Comparison of ENCODE assay signal across 17 mouse cellular contexts in genomic region chr17:64742715-64743605, GRCm38 (mm10).
DNase-seq lines count a peak whose midpoint lies in the region; ATAC-seq and TF ChIP-seq lines count a peak whose summit lies in the region.
"Had no signal": no experiment of that assay in that cellular context is flagged by ENCODE, and none has a peak within 500 bp of the region (broad histone marks: within the 10 kb centered on the region; RNA-seq: fewer than 3 reads in every experiment).

No protein-coding gene starts in this region.

- no peak overlapping the region for H3K9ac ChIP-seq in heart, embryonic 11.5 days (ENCODE audit: low read depth, low read length)
- no peak overlapping the region for H3K9ac ChIP-seq in lung, embryonic 14.5 days
- H3K9ac ChIP-seq in lung, postnatal 0 days (replicated peaks; ENCODE audit: low read depth) = no peak overlapping the region
- no peak overlapping the region for H3K9ac ChIP-seq in kidney, embryonic 16.5 days (replicated peaks; ENCODE audit: low read length)
- H3K9ac ChIP-seq: forebrain, embryonic 13.5 days; hindbrain, embryonic 12.5 days had no signal

- ATAC-seq in heart, embryonic 11.5 days (replicated peaks; ENCODE audit: insufficient number of reproducible peaks, low FRiP score, low TSS enrichment) = no peak
- no peak for ATAC-seq in lung, embryonic 14.5 days (ENCODE audit: insufficient read depth)
- no peak for ATAC-seq in lung, postnatal 0 days
- ATAC-seq in kidney, embryonic 16.5 days (ENCODE audit: low FRiP score, low TSS enrichment) = peak; percentile 73
- ATAC-seq: forebrain, embryonic 13.5 days; inflammation-experienced regulatory T-cells, adult 6 months had no signal

- TF ChIP-seq POLR2A in small intestine, adult 2 months (IDR thresholded peaks at IDR 0.05; ENCODE audit: low read depth, low read length) = no peak

- TF ChIP-seq CTCF in lung, embryonic 14.5 days (IDR thresholded peaks at IDR 0.05; ENCODE audit: low read depth) = no peak
- TF ChIP-seq CTCF in lung, postnatal 0 days (IDR thresholded peaks at IDR 0.05) = no peak
- no peak for TF ChIP-seq CTCF in small intestine, adult 2 months (IDR thresholded peaks at IDR 0.05; ENCODE audit: extremely low read depth, insufficient read length, insufficient replicate concordance, low read depth, low read length)

- no peaks in the 10 kb centered on the region for H3K4me1 ChIP-seq in heart, embryonic 11.5 days (ENCODE audit: control insufficient read depth, insufficient read depth, low read length)
- no peaks in the 10 kb centered on the region for H3K4me1 ChIP-seq in lung, embryonic 14.5 days (ENCODE audit: insufficient read depth)
- no peaks in the 10 kb centered on the region for H3K4me1 ChIP-seq in lung, postnatal 0 days (ENCODE audit: insufficient read depth, low read depth, low read length)
- H3K4me1 ChIP-seq in kidney, embryonic 16.5 days (ENCODE audit: insufficient read depth, low read length) = 0 out of 2 replicates have a peak, but pooled peaks cover 8% of the 10 kb centered on the region
- H3K4me1 ChIP-seq in small intestine, adult 2 months (ENCODE audit: control insufficient read depth, insufficient read depth, insufficient read length, low read length) = peaks cover 25% of the 10 kb centered on the region; the same call in 1 of the 2 replicates
- H3K4me1 ChIP-seq: forebrain, embryonic 13.5 days; hindbrain, embryonic 12.5 days had no signal

- no peaks in the 10 kb centered on the region for H3K27me3 ChIP-seq in heart, embryonic 11.5 days (ENCODE audit: control insufficient read depth, insufficient read depth, low read length)
- H3K27me3 ChIP-seq in lung, embryonic 14.5 days (ENCODE audit: insufficient read depth, low read length) = no peaks in the 10 kb centered on the region
- no peaks in the 10 kb centered on the region for H3K27me3 ChIP-seq in lung, postnatal 0 days (replicated peaks; ENCODE audit: insufficient read depth, low read length)
- no peaks in the 10 kb centered on the region for H3K27me3 ChIP-seq in kidney, embryonic 16.5 days (ENCODE audit: insufficient read depth, low read length)
- H3K27me3 ChIP-seq in small intestine, adult 2 months (ENCODE audit: control insufficient read depth, insufficient read depth, low read length) = no peaks in the 10 kb centered on the region
- H3K27me3 ChIP-seq: forebrain, embryonic 13.5 days; hindbrain, embryonic 12.5 days; megakaryocyte, embryonic 14.5 days had no signal

- no peaks in the 10 kb centered on the region for H3K9me3 ChIP-seq in heart, embryonic 11.5 days (replicated peaks; ENCODE audit: control insufficient read depth, low read length)
- H3K9me3 ChIP-seq in lung, embryonic 14.5 days (ENCODE audit: low read depth, low read length) = no peaks in the 10 kb centered on the region
- H3K9me3 ChIP-seq in lung, postnatal 0 days (ENCODE audit: low read length) = no peaks in the 10 kb centered on the region
- 0 out of 2 replicates have a peak, but pooled peaks cover 7% of the 10 kb centered on the region for H3K9me3 ChIP-seq in kidney, embryonic 16.5 days (ENCODE audit: low read length)

- TF ChIP-seq EP300 in lung, postnatal 0 days (IDR thresholded peaks at IDR 0.05) = no peak

- H3K4me2 ChIP-seq in heart, embryonic 11.5 days = no peak overlapping the region
- H3K4me2 ChIP-seq in lung, embryonic 14.5 days = no peak overlapping the region
- H3K4me2 ChIP-seq in lung, postnatal 0 days (replicated peaks; ENCODE audit: low read depth, low read length) = no peak overlapping the region
- H3K4me2 ChIP-seq in kidney, embryonic 16.5 days (replicated peaks; ENCODE audit: low read depth, low read length) = no peak overlapping the region
- H3K4me2 ChIP-seq: forebrain, embryonic 13.5 days; hindbrain, embryonic 12.5 days had no signal

- peak; percentile 69 for DNase-seq in heart, adult 11 months
- peak; percentile 62 for DNase-seq in lung, embryonic 14.5 days
- no peak for DNase-seq in lung, postnatal 0 days (ENCODE audit: low spot score)
- DNase-seq in embryo, embryonic 9.5 days (ENCODE audit: extremely low spot score) = no peak
- DNase-seq in adrenal gland, postnatal 14 days = no peak
- DNase-seq: gastrocnemius, postnatal 36 days; left cerebral cortex, postnatal 4 days; retina, postnatal 1 day; right cerebral cortex, postnatal 4 days had no signal

- WGBS in heart, embryonic 11.5 days (ENCODE audit: insufficient replicate concordance) = 81% methylated on average over 6 of the region's 6 CpGs
- 78% methylated on average over 6 of the region's 6 CpGs for WGBS in lung, embryonic 14.5 days
- WGBS in lung, postnatal 0 days = 82% methylated on average over 6 of the region's 6 CpGs
- WGBS in kidney, embryonic 16.5 days = 35% methylated on average over 6 of the region's 6 CpGs
- WGBS in small intestine, adult 2 months = 27% methylated on average over 6 of the region's 6 CpGs

- H3K36me3 ChIP-seq in heart, embryonic 11.5 days (ENCODE audit: control insufficient read depth, insufficient read depth, low read length) = peaks cover 3% of the 10 kb centered on the region; the same call in 1 of the 2 replicates
- peaks cover 46% of the 10 kb centered on the region for H3K36me3 ChIP-seq in lung, embryonic 14.5 days (ENCODE audit: insufficient read depth)
- peaks cover 25% of the 10 kb centered on the region; the same call in 1 of the 2 replicates for H3K36me3 ChIP-seq in lung, postnatal 0 days (ENCODE audit: insufficient read depth, low read length)
- peaks cover 43% of the 10 kb centered on the region for H3K36me3 ChIP-seq in kidney, embryonic 16.5 days (ENCODE audit: insufficient read depth, low read length)
- peaks cover 40% of the 10 kb centered on the region for H3K36me3 ChIP-seq in small intestine, adult 2 months (ENCODE audit: control insufficient read depth, insufficient read depth, low read length)

- H3K4me3 ChIP-seq in heart, embryonic 11.5 days (ENCODE audit: low read depth, low read length) = no peak overlapping the region
- H3K4me3 ChIP-seq in lung, embryonic 14.5 days (ENCODE audit: low read depth, low read length) = no peak overlapping the region
- H3K4me3 ChIP-seq in lung, postnatal 0 days (ENCODE audit: low read depth, low read length) = no peak overlapping the region
- H3K4me3 ChIP-seq in kidney, embryonic 16.5 days (ENCODE audit: low read length) = no peak overlapping the region
- no peak overlapping the region for H3K4me3 ChIP-seq in small intestine, adult 2 months (ENCODE audit: low read depth, low read length)
- H3K4me3 ChIP-seq: embryonic facial prominence, embryonic 10.5 days; forebrain, embryonic 13.5 days; hindbrain, embryonic 12.5 days; megakaryocyte, embryonic 14.5 days had no signal

- H3K27ac ChIP-seq in heart, embryonic 11.5 days (ENCODE audit: low read depth, low read length) = no peak overlapping the region
- no peak overlapping the region for H3K27ac ChIP-seq in lung, embryonic 14.5 days (ENCODE audit: low read depth)
- H3K27ac ChIP-seq in lung, postnatal 0 days (ENCODE audit: low read length) = no peak overlapping the region
- no peak overlapping the region for H3K27ac ChIP-seq in kidney, embryonic 16.5 days (ENCODE audit: low read length)
- H3K27ac ChIP-seq in small intestine, adult 2 months (ENCODE audit: insufficient read depth, low read depth, low read length) = peak overlapping the region; percentile 14; the same call in 1 of the 2 replicates
- H3K27ac ChIP-seq: embryonic facial prominence, embryonic 10.5 days; forebrain, embryonic 13.5 days; hindbrain, embryonic 12.5 days had no signal

Comparison
In these comparisons a context has a peak if more than half of its experiments do, and no peak if none do; other contexts are left out.
1. DNase-seq: peak in heart, adult 11 months (single experiment) and lung, embryonic 14.5 days (single experiment); none in lung, postnatal 0 days (single experiment), embryo, embryonic 9.5 days (single experiment) and adrenal gland, postnatal 14 days (single experiment).